Mouse (Mus musculus): ENCODE measurements around the gene Eml1. TPM values are rescaled to one million over a fixed set of nuclear protein-coding genes. Genes with fewer than 3 reads are reported as not detected.
A peak's percentile ranks its signal among the peaks of the same experiment; 100 is the strongest.

Gene Eml1
- total and polyA plus RNA-seq, 2 experiments from 2014 or later, result 41.2 to 55.2 TPM

DNA sequence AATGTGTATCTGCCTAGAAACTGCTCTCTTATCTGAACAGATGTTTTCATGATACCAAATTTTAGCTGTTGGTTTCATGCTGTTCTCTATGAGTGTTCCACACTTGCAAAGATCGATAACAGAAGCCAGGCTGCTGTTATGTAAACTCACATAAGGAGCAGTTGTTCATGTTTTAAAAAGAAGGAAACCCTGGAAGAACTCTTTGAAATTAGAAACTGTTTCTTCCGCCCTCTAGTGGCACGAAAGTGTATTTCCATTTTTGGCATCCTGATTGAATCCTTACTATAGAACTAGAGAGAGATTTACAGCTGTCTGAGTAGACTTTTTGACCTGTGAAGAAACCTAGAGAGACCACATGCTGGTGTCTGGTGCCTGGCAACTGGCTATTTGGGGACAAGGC lies 140.3 kb downstream of the Eml1 start:
- Histone ChIP-seq H3K4me2 (ENCODE audit: low read depth, low read length) (no peak overlapping the region), H3K27me3 (ENCODE audit: insufficient read depth, low read length) (no peaks in the 10 kb centered on the region), H3K9ac (replicated peaks; ENCODE audit: low read length) (no peak overlapping the region), H3K4me1 (ENCODE audit: insufficient read depth, low read length) (no peaks in the 10 kb centered on the region), H3K36me3 (ENCODE audit: insufficient read depth, low read length) (peaks cover 3% of the 10 kb centered on the region; the same call in 1 of the 2 replicates), H3K27ac (no peak overlapping the region), H3K9me3 (ENCODE audit: low read length) (no peaks in the 10 kb centered on the region), H3K4me3 (ENCODE audit: low read length) (no peak overlapping the region)
- WGBS, result 6% methylated on average over 3 of the region's 3 CpGs
- TF ChIP-seq CTCF (IDR thresholded peaks at IDR 0.05; ENCODE audit: low read depth), result peak; percentile 75
- peak; percentile 85 for DNase-seq (ENCODE audit: low spot score)
- no peak for ATAC-seq

DNA sequence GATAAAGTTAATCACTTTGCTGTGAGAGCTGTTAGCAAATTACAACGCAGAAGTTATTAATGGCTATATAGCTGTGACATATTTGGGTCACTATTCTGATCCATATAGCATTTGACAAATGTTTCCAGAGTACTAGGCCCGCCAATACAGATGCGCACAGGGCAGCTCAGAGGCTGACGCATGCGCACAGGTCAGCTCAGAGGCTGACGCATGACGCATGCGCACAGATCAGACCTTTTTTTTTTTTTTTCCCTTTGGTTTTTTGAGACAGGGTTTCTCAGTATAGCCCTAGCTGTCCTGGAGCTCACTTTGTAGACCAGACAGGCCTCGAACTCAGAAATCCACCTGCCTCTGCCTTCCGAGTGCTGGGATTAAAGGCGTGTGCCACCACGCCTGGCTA lies 144.7 kb downstream of the Eml1 start:
- Histone ChIP-seq H3K9me3 (ENCODE audit: low read length) (no peaks in the 10 kb centered on the region), H3K4me1 (ENCODE audit: insufficient read depth, low read length) (no peaks in the 10 kb centered on the region), H3K36me3 (ENCODE audit: insufficient read depth, low read length) (peaks cover 4% of the 10 kb centered on the region; the same call in 1 of the 2 replicates), H3K4me2 (ENCODE audit: low read depth, low read length) (no peak overlapping the region), H3K27ac (no peak overlapping the region), H3K9ac (replicated peaks; ENCODE audit: low read length) (no peak overlapping the region), H3K4me3 (ENCODE audit: low read length) (no peak overlapping the region), H3K27me3 (ENCODE audit: insufficient read depth, low read length) (no peaks in the 10 kb centered on the region)
- DNase-seq (ENCODE audit: low spot score) (no peak), ATAC-seq (no peak)
- TF ChIP-seq CTCF (IDR thresholded peaks at IDR 0.05; ENCODE audit: low read depth), result no peak
- WGBS, result 92% methylated on average over 12 of the region's 12 CpGs

DNA sequence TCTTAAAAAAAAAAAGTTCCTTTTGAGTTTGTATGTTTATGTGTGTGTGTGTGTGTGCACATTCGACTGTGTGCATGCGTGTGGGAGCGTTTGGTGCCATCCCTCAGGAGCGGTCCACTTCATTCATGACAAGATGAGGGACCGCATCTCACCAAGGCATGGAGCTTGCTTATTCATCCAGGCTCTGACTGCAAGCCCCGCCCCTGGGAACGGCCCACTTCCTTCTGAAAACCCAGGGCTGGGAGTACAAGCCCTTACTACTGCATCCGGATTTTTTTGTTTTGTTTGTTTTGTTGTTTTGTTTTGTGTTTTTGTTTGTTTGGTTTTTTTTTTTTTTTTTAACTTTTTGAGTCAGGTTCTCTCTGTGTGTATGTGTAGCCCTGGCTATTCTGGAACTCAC lies 148.6 kb downstream of the Eml1 start:
- no peak overlapping the region for H3K27ac ChIP-seq
- no peak overlapping the region for H3K9ac ChIP-seq (replicated peaks; ENCODE audit: low read length)
- no peaks in the 10 kb centered on the region for H3K9me3 ChIP-seq (ENCODE audit: low read length)
- no peak for TF ChIP-seq CTCF (IDR thresholded peaks at IDR 0.05; ENCODE audit: low read depth)
- H3K27me3 ChIP-seq (ENCODE audit: insufficient read depth, low read length), result no peaks in the 10 kb centered on the region
- no peaks in the 10 kb centered on the region for H3K4me1 ChIP-seq (ENCODE audit: insufficient read depth, low read length)
- ATAC-seq (no peak), DNase-seq (ENCODE audit: low spot score) (no peak)
- peaks cover 22% of the 10 kb centered on the region for H3K36me3 ChIP-seq (ENCODE audit: insufficient read depth, low read length)
- 71% methylated on average over 8 of the region's 8 CpGs for WGBS
- H3K4me2 ChIP-seq (ENCODE audit: low read depth, low read length), result no peak overlapping the region
- no peak overlapping the region for H3K4me3 ChIP-seq (ENCODE audit: low read length)

DNA sequence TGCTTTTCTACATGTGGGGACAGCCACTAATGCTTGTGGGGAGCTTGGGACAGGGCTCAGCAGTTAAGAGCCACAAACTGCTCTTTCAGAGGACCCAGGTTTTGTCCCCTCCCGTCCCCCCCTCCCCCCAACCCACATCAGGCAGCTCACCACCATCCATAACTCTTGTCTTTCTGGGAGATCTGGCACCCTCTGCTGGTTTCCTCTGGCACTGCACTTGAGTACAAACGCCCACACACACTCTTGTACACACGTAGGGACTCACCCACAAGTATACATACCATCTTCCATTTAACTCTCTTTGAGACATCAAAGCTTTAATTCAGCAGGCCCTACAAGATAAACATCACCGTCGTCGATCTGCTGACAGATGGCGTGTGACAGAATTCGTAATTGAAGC lies 158.5 kb downstream of the Eml1 start:
- peak; percentile 87 for TF ChIP-seq CTCF (IDR thresholded peaks at IDR 0.05; ENCODE audit: low read depth)
- DNase-seq (ENCODE audit: low spot score), result peak; percentile 77
- H3K9me3 ChIP-seq (ENCODE audit: low read length), result no peaks in the 10 kb centered on the region
- H3K9ac ChIP-seq (replicated peaks; ENCODE audit: low read length), result no peak overlapping the region
- no peaks in the 10 kb centered on the region for H3K27me3 ChIP-seq (ENCODE audit: insufficient read depth, low read length)
- peaks cover 22% of the 10 kb centered on the region for H3K36me3 ChIP-seq (ENCODE audit: insufficient read depth, low read length)
- H3K4me1 ChIP-seq (ENCODE audit: insufficient read depth, low read length), result no peaks in the 10 kb centered on the region
- ATAC-seq, result peak; percentile 75; the same call in 1 of the 2 replicates
- no peak overlapping the region for H3K4me3 ChIP-seq (ENCODE audit: low read length)
- H3K27ac ChIP-seq, result no peak overlapping the region
- 51% methylated on average over 8 of the region's 8 CpGs for WGBS
- no peak overlapping the region for H3K4me2 ChIP-seq (ENCODE audit: low read depth, low read length)

DNA sequence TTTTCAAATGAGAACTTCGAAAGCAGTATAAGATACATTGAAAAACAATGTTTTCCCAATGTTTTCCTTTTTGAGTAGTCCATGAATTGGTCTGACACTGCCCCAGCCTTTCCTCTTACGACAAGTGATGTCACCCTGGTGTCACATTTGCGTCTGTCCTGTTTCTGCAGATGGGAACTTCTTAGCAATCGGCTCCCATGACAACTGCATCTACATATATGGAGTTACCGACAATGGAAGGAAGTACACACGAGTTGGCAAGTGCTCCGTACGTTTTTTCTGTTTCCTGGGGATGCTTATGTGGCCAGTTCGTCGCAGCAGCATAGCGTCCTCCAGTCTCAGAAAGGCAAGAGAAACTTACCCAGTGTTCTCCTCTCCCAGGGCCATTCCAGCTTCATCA lies 163.7 kb downstream of the Eml1 start:
- Histone ChIP-seq H3K27ac (no peak overlapping the region), H3K9me3 (ENCODE audit: low read length) (no peaks in the 10 kb centered on the region), H3K36me3 (ENCODE audit: insufficient read depth, low read length) (peaks cover 26% of the 10 kb centered on the region), H3K4me1 (ENCODE audit: insufficient read depth, low read length) (no peaks in the 10 kb centered on the region), H3K4me2 (ENCODE audit: low read depth, low read length) (no peak overlapping the region), H3K27me3 (ENCODE audit: insufficient read depth, low read length) (no peaks in the 10 kb centered on the region), H3K4me3 (ENCODE audit: low read length) (no peak overlapping the region), H3K9ac (replicated peaks; ENCODE audit: low read length) (no peak overlapping the region)
- 92% methylated on average over 11 of the region's 11 CpGs for WGBS
- no peak for TF ChIP-seq CTCF (IDR thresholded peaks at IDR 0.05; ENCODE audit: low read depth)
- ATAC-seq, result no peak
- no peak for DNase-seq (ENCODE audit: low spot score)

DNA sequence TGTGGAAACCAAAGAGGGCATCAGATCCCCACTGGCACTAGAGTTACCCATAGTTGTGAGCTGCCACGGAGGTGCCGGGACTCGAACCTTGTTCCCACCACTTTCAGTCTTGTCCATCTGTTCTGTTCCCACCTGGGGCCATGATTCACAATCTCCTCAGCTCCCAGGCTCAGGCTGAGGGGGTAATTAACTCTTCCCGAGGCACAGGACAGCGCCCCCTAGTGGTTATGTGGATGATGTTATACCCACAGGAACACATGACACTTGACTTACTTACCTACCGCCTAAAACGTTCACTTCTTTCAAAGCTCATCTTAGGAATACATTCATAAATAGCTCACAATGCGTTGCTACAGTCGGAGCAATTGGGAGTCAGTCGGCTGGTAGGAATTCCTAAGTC lies 165.7 kb downstream of the Eml1 start:
- H3K4me1 ChIP-seq (ENCODE audit: insufficient read depth, low read length), result no peaks in the 10 kb centered on the region
- H3K27me3 ChIP-seq (ENCODE audit: insufficient read depth, low read length), result no peaks in the 10 kb centered on the region
- H3K9me3 ChIP-seq (ENCODE audit: low read length), result no peaks in the 10 kb centered on the region
- H3K27ac ChIP-seq, result no peak overlapping the region
- WGBS, result 72% methylated on average over 10 of the region's 10 CpGs
- TF ChIP-seq CTCF (IDR thresholded peaks at IDR 0.05; ENCODE audit: low read depth), result peak; percentile 71
- no peak overlapping the region for H3K4me3 ChIP-seq (ENCODE audit: low read length)
- ATAC-seq (no peak), DNase-seq (ENCODE audit: low spot score) (peak; percentile 26)
- H3K4me2 ChIP-seq (ENCODE audit: low read depth, low read length), result no peak overlapping the region
- H3K36me3 ChIP-seq (ENCODE audit: insufficient read depth, low read length), result peaks cover 18% of the 10 kb centered on the region; the same call in 1 of the 2 replicates
- H3K9ac ChIP-seq (replicated peaks; ENCODE audit: low read length), result no peak overlapping the region

DNA sequence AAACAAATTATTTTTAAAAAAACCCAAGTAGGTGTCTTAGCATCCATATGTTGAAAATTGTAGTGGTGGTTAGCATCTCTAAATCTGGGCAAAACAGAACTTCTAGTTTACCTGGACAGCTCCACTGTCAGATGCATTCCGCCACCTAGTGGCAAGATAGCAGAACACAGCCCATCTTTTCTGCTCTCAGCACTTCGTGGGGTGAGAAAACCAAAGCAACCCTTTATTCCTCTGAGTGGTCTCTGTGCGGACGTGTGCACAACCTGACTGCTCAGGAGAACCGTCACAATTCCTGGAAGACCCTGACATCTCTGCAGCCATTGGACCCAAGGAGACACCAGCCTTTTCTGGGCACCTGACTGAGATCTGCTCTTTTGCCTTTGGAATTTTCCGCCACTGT lies 170.3 kb downstream of the Eml1 start:
- WGBS, result 34% methylated on average over 6 of the region's 6 CpGs
- DNase-seq (ENCODE audit: low spot score) (peak; percentile 84), ATAC-seq (peak; percentile 63)
- H3K4me3 ChIP-seq (ENCODE audit: low read length), result no peak overlapping the region
- no peaks in the 10 kb centered on the region for H3K27me3 ChIP-seq (ENCODE audit: insufficient read depth, low read length)
- TF ChIP-seq CTCF (IDR thresholded peaks at IDR 0.05; ENCODE audit: low read depth), result peak; percentile 88
- H3K9me3 ChIP-seq (ENCODE audit: low read length), result no peaks in the 10 kb centered on the region
- no peak overlapping the region for H3K4me2 ChIP-seq (ENCODE audit: low read depth, low read length)
- no peaks in the 10 kb centered on the region for H3K4me1 ChIP-seq (ENCODE audit: insufficient read depth, low read length)
- no peak overlapping the region for H3K27ac ChIP-seq
- no peak overlapping the region for H3K9ac ChIP-seq (replicated peaks; ENCODE audit: low read length)
- peaks cover 18% of the 10 kb centered on the region; the same call in 1 of the 2 replicates for H3K36me3 ChIP-seq (ENCODE audit: insufficient read depth, low read length)

Data from hindbrain, postnatal 0 days (tissue).